Mouse (Mus musculus) neural tube, embryonic 11.5 days (tissue): ENCODE results near the gene Cldn10. TPM values are rescaled to one million over a fixed set of nuclear protein-coding genes. Genes with fewer than 3 reads are reported as not detected.

Source experiments
- ATAC-seq: fragments of 200-750 bp; cut with Nextera tagmentation; 2 replicates; pipeline ENCODE4 v1.8.0; 2017; ENCODE audit warnings: moderate number of reproducible peaks, mild to moderate bottlenecking, moderate TSS enrichment, moderate library complexity; ENCODE audit not compliant: insufficient read depth, low FRiP score, low TSS enrichment
- DNase-seq: peaks from one replicate; pipeline ENCODE4 v3.0.0-alpha.2; 2015; ENCODE audit warnings: low spot score
- H3K27ac ChIP-seq: fragments of 300-500 bp; sonication (generic); 2 replicates; pipeline ENCODE4 v1.5.1; 2014; ENCODE audit warnings: low read depth, mild to moderate bottlenecking, low read length
- H3K27me3 ChIP-seq: fragments of 300-500 bp; sonication (generic); 2 replicates; pipeline ENCODE4 v1.6.1; 2014; ENCODE audit warnings: mild to moderate bottlenecking, low read length, mixed read lengths; ENCODE audit not compliant: control insufficient read depth, insufficient read depth
- H3K36me3 ChIP-seq: fragments of 300-500 bp; sonication (generic); 2 replicates; pipeline ENCODE4 v1.6.1; 2014; ENCODE audit warnings: mild to moderate bottlenecking, low read length, moderate library complexity, mixed read lengths; ENCODE audit not compliant: control insufficient read depth, insufficient read depth
- H3K4me1 ChIP-seq: fragments of 300-500 bp; sonication (generic); 2 replicates; pipeline ENCODE4 v1.6.1; 2014; ENCODE audit warnings: low read length, mixed read lengths; ENCODE audit not compliant: control insufficient read depth, insufficient read depth
- H3K4me2 ChIP-seq: fragments of 300-500 bp; sonication (generic); 2 replicates; pipeline ENCODE4 v1.6.1; 2014; ENCODE audit warnings: low read depth, mild to moderate bottlenecking, moderate library complexity
- H3K4me3 ChIP-seq: fragments of 300-500 bp; sonication (generic); 2 replicates; pipeline ENCODE4 v1.5.1; 2014; ENCODE audit warnings: low read depth, low read length
- H3K9ac ChIP-seq: fragments of 300-500 bp; sonication (generic); 2 replicates; pipeline ENCODE4 v1.6.1; 2014; ENCODE audit warnings: mild to moderate bottlenecking, low read length
- H3K9me3 ChIP-seq: fragments of 300-500 bp; sonication (generic); 2 replicates; pipeline ENCODE4 v1.6.1; 2016; ENCODE audit warnings: low read length; ENCODE audit not compliant: control insufficient read depth
- WGBS: fragments of 180-500 bp; shearing (Covaris S2); extraction: QIAGEN DNeasy Blood & Tissue Kit; methylation state at CpG from one replicate; pipeline ENCODE4 v1.1.7; 2014; 5-methylcytosine and 5-hydroxymethylcytosine counted together
- polyA plus RNA-seq: library from polyadenylated mRNA; unstranded; fragments of >200 nt; fragmentation: Nextera tagmentation; extraction: Ambion mirVana; gene quantifications from 2 replicates; pipeline ENCODE4 v1.2.1, GENCODE M21; 2014

Gene Cldn10
- polyA plus RNA-seq = 0.38 and 0.54 TPM in 2 replicates

DNA sequence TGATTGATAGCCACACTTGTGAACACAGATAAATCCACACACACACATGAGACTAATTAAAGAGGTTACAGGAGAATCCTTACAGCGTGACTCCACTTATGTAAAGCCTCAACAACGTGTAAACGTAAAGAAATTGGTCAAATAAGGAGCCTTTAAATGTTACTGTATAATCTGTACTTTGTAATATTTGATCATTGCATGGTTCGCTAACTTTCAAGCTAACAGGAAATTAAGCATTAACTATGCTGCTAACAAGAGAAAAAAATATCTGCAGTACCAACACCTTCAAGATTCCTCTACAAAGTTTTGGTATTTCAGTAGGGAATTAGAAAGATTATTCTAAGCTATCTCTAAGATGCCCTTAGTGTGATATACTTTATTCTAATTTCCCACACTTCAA is at the start of gene Cldn10:
Gene Cldn10, plus strand, starts transcription at position 288 of the 400 bp plus-strand sequence.
- ATAC-seq (no peak), DNase-seq (no peak)
- H3K4me1 ChIP-seq = no peaks in the 10 kb centered on the region
- no peak within 1 kb of the TSS for H3K27ac ChIP-seq
- H3K27me3 ChIP-seq = no peaks in the 10 kb centered on the region
- no peaks in the 10 kb centered on the region for H3K36me3 ChIP-seq
- H3K9ac ChIP-seq = no peak within 1 kb of the TSS
- H3K4me2 ChIP-seq = no peak within 1 kb of the TSS
- no peaks in the 10 kb centered on the region for H3K9me3 ChIP-seq
- 77% methylated on average over 4 of the region's 4 CpGs for WGBS
- H3K4me3 ChIP-seq = no peak within 1 kb of the TSS

DNA sequence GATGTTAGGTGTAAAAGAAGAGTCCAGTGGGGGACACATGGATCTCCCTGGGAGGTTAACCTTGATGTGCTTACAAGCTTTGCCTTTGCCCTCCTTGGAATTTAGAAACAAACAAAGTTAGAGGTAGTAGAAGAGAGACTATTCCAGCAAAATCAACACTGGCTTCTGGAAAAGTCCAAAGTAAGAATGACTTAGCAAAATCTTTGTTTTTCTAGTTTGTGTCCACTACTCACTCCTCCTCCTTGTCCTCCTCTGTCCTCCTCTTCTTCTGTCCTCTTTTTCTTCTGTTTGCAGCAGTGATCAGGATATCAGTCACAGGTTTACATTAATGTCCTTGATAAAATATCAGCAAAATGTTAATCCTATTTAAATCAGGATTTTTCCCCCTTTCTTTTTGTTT is 45.9 kb upstream of the Cldn10 start:
- Histone ChIP-seq H3K4me3 (no peak overlapping the region), H3K4me1 (no peaks in the 10 kb centered on the region), H3K27ac (no peak overlapping the region), H3K9me3 (peaks cover 4% of the 10 kb centered on the region), H3K36me3 (no peaks in the 10 kb centered on the region), H3K9ac (no peak overlapping the region), H3K4me2 (no peak overlapping the region), H3K27me3 (no peaks in the 10 kb centered on the region)
- DNase-seq = no peak
- ATAC-seq = no peak

DNA sequence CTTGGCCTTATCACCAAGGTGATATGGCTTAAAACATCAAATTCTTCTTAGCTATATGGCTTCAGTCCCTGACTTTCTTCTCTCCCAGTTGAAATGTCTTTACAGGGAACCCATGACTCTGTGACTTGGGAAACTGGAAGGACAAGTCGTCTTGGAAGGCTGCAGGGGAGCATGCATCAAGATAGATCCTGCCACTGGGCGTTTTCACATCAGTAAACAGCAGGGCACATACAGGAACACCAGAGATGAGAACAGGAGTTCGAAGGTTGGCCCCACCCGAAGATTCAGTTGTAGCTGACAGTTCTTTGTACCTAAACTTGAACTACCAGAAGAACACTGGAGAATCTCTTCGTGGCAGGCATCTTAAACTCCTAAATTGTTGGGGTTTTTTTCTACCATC is 44.8 kb upstream of the Cldn10 start:
- H3K4me2 ChIP-seq = no peak overlapping the region
- H3K9me3 ChIP-seq = peaks cover 4% of the 10 kb centered on the region
- DNase-seq = no peak
- ATAC-seq = no peak
- 80% methylated on average over 5 of the region's 5 CpGs for WGBS
- no peaks in the 10 kb centered on the region for H3K27me3 ChIP-seq
- H3K4me1 ChIP-seq = no peaks in the 10 kb centered on the region
- H3K27ac ChIP-seq = no peak overlapping the region
- H3K36me3 ChIP-seq = no peaks in the 10 kb centered on the region
- H3K4me3 ChIP-seq = no peak overlapping the region
- no peak overlapping the region for H3K9ac ChIP-seq

DNA sequence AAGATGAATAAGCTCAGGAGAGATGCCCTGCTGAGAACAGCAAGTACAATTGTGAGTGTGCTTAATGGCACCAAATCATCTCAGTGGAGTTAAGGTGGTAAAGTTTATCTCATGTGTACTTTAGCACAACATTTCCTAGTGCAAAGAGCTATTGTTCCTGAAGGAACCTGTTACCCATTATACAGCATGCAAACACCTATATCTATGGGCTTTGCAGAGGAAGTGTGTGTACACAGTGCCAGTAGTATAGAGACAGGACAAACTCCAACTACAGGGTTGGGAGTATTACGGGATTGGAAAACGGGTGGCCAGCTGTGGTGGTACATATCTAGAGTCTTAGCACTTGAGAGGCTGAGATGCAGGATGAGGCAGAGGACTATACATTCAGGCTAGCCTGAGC is 38.6 kb upstream of the Cldn10 start:
- Histone ChIP-seq H3K27ac (no peak overlapping the region), H3K36me3 (no peaks in the 10 kb centered on the region), H3K9ac (no peak overlapping the region), H3K9me3 (no peaks in the 10 kb centered on the region), H3K4me2 (no peak overlapping the region), H3K4me3 (no peak overlapping the region), H3K27me3 (no peaks in the 10 kb centered on the region), H3K4me1 (no peaks in the 10 kb centered on the region)
- 90% methylated on average over 2 of the region's 2 CpGs for WGBS
- ATAC-seq (no peak), DNase-seq (no peak)

DNA sequence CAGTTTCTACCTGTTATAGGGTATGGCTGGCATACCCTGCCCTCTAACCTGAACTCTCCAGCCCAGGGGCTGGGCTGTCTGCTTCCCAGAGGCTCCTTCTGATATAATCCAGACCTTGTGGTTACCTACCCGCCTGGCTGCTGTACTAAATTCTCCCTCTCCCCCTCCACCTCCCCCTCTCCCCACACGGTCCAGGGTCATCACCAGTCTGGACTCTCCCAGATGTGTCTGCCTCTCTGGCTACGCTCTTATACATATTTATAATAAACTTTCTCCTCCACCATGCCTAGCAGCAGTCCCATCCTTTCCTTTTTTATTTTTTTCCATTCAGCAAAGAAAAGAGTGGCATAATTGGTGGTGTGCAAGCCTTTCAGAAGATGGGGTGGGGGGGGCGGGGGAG is 38.0 kb upstream of the Cldn10 start:
- Histone ChIP-seq H3K4me2 (no peak overlapping the region), H3K9me3 (no peaks in the 10 kb centered on the region), H3K27me3 (no peaks in the 10 kb centered on the region), H3K27ac (no peak overlapping the region), H3K4me3 (no peak overlapping the region), H3K36me3 (no peaks in the 10 kb centered on the region), H3K9ac (no peak overlapping the region), H3K4me1 (no peaks in the 10 kb centered on the region)
- ATAC-seq (no peak), DNase-seq (no peak)
- WGBS = 64% methylated on average over 4 of the region's 4 CpGs

DNA sequence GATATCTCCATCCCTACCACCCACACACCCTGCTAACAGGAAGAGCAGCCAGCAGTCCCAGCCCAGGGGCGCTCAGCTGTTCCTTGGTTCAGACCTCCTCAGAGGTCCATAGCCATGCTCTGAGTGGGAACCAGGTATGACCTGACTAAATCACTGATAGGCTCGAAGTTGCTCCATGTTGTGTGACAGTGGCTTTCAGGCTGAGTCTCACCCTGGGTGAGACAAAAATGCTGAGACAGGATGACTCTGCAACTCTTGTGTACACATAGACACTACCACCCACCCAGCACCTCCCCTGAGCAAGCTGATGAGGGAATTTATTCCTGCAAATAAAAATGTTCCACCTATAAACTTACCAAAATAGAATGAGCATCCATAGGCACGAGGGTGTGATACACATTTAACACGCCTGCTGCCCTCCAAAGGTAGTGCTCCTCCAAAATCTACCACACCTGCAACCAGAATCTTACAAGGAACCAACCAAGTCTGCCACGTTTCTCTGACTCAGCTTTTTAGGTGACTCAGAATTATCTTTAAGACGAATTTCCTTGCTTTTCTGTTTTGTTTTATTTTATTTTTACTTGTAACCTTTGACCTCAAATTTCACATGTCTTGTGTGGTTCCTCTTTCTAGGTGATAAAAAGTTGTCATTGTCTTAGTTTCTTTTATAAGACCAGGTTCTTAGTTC is 37.1 kb upstream of the Cldn10 start:
- no peak; the same call in 1 of the 2 replicates for ATAC-seq
- 85% methylated on average over 6 of the region's 6 CpGs for WGBS

DNA sequence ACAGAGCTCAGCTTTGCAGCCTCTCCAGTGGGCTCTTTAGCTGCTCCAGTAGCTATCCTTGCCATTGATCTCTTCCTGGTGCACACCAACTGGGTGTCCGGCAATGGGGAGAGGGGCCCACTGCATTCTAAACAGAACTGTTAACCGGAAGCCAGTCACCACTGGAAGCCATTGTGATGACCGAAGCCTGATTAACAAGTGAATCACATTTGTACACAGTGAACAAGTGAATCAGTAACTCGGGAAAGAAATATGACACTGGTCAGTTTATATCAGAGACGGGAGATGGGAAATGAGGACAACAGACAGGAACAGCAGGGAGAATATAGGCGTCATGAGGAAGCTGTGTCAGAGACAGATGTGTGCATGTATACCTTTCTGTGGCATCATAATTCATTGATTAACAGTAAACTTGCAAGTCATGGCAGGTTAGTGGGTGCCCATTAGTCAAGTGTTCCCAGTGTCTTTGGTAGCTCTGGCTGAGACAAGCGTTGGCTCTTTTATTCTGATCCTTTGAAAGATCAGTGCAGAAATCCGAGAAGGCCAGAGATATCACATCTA is 36.4 kb upstream of the Cldn10 start:
- no peaks in the 10 kb centered on the region for H3K36me3 ChIP-seq
- no peak overlapping the region for H3K4me3 ChIP-seq
- DNase-seq = no peak
- WGBS = 75% methylated on average over 8 of the region's 8 CpGs
- no peak overlapping the region for H3K9ac ChIP-seq
- no peak overlapping the region for H3K4me2 ChIP-seq
- H3K9me3 ChIP-seq = no peaks in the 10 kb centered on the region
- no peaks in the 10 kb centered on the region for H3K27me3 ChIP-seq
- H3K4me1 ChIP-seq = no peaks in the 10 kb centered on the region
- no peak for ATAC-seq
- H3K27ac ChIP-seq = no peak overlapping the region

More for the DNA sequence above, 37.1 kb upstream of the Cldn10 start:
- H3K27ac ChIP-seq = no peak overlapping the region
- H3K9ac ChIP-seq = no peak overlapping the region
- H3K4me1 ChIP-seq = no peaks in the 10 kb centered on the region
- no peaks in the 10 kb centered on the region for H3K36me3 ChIP-seq
- H3K27me3 ChIP-seq = no peaks in the 10 kb centered on the region
- no peaks in the 10 kb centered on the region for H3K9me3 ChIP-seq
- DNase-seq = no peak
- H3K4me3 ChIP-seq = no peak overlapping the region
- H3K4me2 ChIP-seq = no peak overlapping the region

DNA sequence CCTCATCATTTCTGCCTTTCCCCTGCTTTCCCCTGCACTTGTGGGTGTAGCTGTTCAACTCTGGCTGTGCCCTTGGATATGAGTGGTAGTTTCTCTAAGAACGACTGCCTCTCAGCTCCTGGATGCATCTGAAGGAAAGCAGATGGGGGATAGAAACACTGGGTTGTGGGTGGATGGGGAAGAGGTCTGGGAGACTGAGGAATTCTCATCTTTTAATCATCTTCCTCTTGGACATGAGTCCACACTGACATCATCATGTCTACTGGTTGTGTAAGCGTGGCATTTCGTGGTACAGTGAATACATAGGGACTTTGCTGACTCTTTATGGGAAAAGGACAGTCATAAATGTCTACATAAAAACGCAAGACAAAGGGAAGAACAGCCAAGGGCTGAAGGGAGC is 31.7 kb upstream of the Cldn10 start:
- Histone ChIP-seq H3K4me1 (no peaks in the 10 kb centered on the region), H3K4me2 (no peak overlapping the region), H3K4me3 (no peak overlapping the region), H3K27me3 (no peaks in the 10 kb centered on the region), H3K9ac (no peak overlapping the region), H3K27ac (no peak overlapping the region), H3K9me3 (no peaks in the 10 kb centered on the region), H3K36me3 (no peaks in the 10 kb centered on the region)
- DNase-seq = no peak
- 89% methylated on average over 4 of the region's 4 CpGs for WGBS
- ATAC-seq = no peak

DNA sequence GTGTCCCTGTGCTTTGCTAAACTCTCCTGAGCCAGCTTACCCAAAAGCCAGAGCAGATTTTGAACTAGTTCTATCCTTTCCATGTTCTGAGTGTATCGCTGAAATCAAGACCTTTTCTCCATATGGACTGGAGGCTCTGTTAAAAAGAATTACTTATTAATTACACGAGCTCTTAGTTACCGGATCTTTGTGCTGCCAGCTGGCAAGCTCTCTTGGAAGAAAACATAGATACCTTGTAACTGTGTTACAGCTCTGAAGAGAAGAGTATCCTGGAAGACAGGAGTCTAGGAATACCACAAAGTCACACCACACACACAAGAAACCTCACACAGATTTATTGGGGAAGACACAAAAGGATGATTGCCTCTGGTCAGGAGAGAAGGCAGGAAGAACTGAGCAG is 31.1 kb upstream of the Cldn10 start:
- DNase-seq (no peak), ATAC-seq (no peak)
- Histone ChIP-seq H3K4me2 (no peak overlapping the region), H3K27me3 (no peaks in the 10 kb centered on the region), H3K9me3 (no peaks in the 10 kb centered on the region), H3K9ac (no peak overlapping the region), H3K27ac (no peak overlapping the region), H3K36me3 (no peaks in the 10 kb centered on the region), H3K4me1 (no peaks in the 10 kb centered on the region), H3K4me3 (no peak overlapping the region)
- 85% methylated on average over 3 of the region's 3 CpGs for WGBS
